Mouse (Mus musculus): ENCODE measurements at regions not wholly inside any gene's neighbourhood (a gene's known extent, or its start where the extent isn't known, plus 50 kb on each side); places are given as distances from the start of the nearest gene placed in this dataset.
A peak's percentile ranks its signal among the peaks of the same experiment; 100 is the strongest.

GRCm38 (mm10) chr7:35988449-35989109 is 185.8 kb upstream of the Zfp507 start:
- DNase-seq (ENCODE audit: low read depth, low spot score) = no peak

- DNase-seq (ENCODE audit: low read depth, low spot score) = no peak
These were observed 175.2 kb upstream of the Zfp507 start for GRCm38 (mm10) chr7:35977986-35978385.

- no peak for DNase-seq (ENCODE audit: low read depth, low spot score)
These were observed 155.9 kb upstream of the Zfp507 start for GRCm38 (mm10) chr7:35958731-35959130.

- DNase-seq (ENCODE audit: low read depth, low spot score) = no peak
These were observed 155.2 kb upstream of the Zfp507 start for GRCm38 (mm10) chr7:35958052-35958451.

GRCm38 (mm10) chr7:35948794-35949193 is 146.0 kb upstream of the Zfp507 start:
- DNase-seq (ENCODE audit: low read depth, low spot score) = no peak

GRCm38 (mm10) chr7:35948389-35948788 is 145.6 kb upstream of the Zfp507 start:
- no peak for DNase-seq (ENCODE audit: low read depth, low spot score)

GRCm38 (mm10) chr7:35941086-35941485 is 138.3 kb upstream of the Zfp507 start:
- no peak for DNase-seq (ENCODE audit: low read depth, low spot score)

GRCm38 (mm10) chr7:35938123-35938869 is 135.5 kb upstream of the Zfp507 start:
- DNase-seq (ENCODE audit: low read depth, low spot score) = no peak

GRCm38 (mm10) chr7:35926749-35927148 is 123.9 kb upstream of the Zfp507 start:
- no peak for DNase-seq (ENCODE audit: low read depth, low spot score)

GRCm38 (mm10) chr7:35922582-35922981 is 119.8 kb upstream of the Zfp507 start:
- no peak for DNase-seq (ENCODE audit: low read depth, low spot score)

GRCm38 (mm10) chr7:35920884-35921283 is 118.1 kb upstream of the Zfp507 start:
- DNase-seq (ENCODE audit: low read depth, low spot score) = no peak

GRCm38 (mm10) chr7:35920194-35920609 is 117.4 kb upstream of the Zfp507 start:
- peak; percentile 82 for DNase-seq (ENCODE audit: low read depth, low spot score)

GRCm38 (mm10) chr7:35910109-35910706 is 107.4 kb upstream of the Zfp507 start:
- no peak for DNase-seq (ENCODE audit: low read depth, low spot score)

- peak; percentile 13 for DNase-seq (ENCODE audit: low read depth, low spot score)
These were observed 99.2 kb upstream of the Zfp507 start for GRCm38 (mm10) chr7:35901942-35902381.

- no peak for DNase-seq (ENCODE audit: low read depth, low spot score)
These were observed 96.1 kb upstream of the Zfp507 start for GRCm38 (mm10) chr7:35898701-35899445.

- DNase-seq (ENCODE audit: low read depth, low spot score) = no peak
These were observed 90.5 kb upstream of the Zfp507 start for GRCm38 (mm10) chr7:35893292-35893691.

- no peak for DNase-seq (ENCODE audit: low read depth, low spot score)
These were observed 83.2 kb upstream of the Zfp507 start for GRCm38 (mm10) chr7:35886051-35886450.

- DNase-seq (ENCODE audit: low read depth, low spot score) = peak; percentile 47
These were observed 77.0 kb upstream of the Zfp507 start for GRCm38 (mm10) chr7:35879755-35880304.

- DNase-seq (ENCODE audit: low read depth, low spot score) = no peak
These were observed 75.4 kb upstream of the Zfp507 start for GRCm38 (mm10) chr7:35878164-35878563.

- DNase-seq (ENCODE audit: low read depth, low spot score) = no peak
These were observed 58.2 kb upstream of the Zfp507 start for GRCm38 (mm10) chr7:35861049-35861448.

- no peak for DNase-seq (ENCODE audit: low read depth, low spot score)
These were observed 56.8 kb upstream of the Zfp507 start for GRCm38 (mm10) chr7:35859601-35860000.

- DNase-seq (ENCODE audit: low read depth, low spot score) = peak; percentile 27
These were observed 54.9 kb upstream of the Zfp507 start for GRCm38 (mm10) chr7:35857693-35858092.

All from skeletal muscle tissue, adult 2 months (tissue).